Mouse (Mus musculus): ENCODE measurements around the gene Arsg.

Gene Arsg

DNA sequence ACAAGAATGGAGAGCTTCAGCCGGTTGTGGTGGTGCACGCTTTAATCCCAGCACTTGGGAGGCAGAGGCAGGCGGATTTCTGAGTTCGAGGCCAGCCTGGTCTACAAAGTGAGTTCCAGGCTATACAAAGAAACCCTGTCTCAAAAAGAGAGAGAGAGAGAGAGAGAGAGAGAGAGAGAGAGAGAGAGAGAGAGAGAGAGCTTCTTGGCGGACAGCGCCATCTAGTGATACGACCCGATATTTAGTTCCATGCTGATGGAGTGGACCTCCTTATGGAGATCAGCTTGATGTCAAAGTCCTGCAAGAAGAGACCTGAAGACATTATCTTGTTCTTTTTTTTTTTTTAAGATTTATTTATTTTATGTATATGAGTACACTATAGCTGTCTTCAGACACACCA lies 145.9 kb downstream of the Arsg start:
- DNase-seq (ENCODE audit: low spot score in 2 of 2), result peak; percentile 75 to 89

DNA sequence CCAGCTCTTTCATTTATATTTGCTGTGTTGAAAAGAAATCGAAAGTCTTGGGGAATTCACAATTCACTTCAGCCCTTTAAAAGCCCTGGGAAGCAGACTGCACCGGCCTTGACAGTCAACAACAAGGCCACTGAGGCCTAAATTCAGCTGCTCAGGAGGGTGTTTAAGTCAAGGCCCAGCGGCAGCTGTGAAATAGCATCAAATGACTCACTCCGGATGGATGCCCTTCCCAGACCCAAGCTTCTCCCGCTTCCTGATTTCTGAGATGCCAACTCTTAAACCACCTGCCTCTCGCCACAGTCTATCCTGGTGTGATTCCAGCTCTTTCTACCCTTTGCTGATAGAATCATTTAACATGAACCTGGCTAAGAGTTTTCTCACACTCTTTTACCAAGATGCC lies 147.2 kb downstream of the Arsg start:
- DNase-seq (ENCODE audit: low spot score in 2 of 2), result no peak

DNA sequence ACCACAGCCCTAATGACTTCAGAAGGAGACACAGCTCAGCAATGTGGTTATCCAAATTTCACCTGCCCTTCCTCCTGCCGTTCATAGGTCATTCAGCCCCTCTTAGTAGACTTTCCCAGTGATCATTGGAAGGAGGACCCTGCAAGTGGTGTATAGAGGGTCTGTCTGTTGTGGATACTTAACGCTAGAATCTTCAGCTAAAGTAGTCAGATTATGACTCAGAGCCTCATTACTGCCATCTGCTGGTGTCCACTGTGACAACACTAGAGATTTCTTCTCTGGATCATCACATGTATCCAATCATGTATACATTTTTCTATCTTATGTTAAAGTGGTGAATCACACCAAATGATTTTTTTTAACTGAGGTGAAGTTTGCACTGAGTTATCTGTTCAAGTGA lies 148.0 kb downstream of the Arsg start:
- DNase-seq (ENCODE audit: low spot score in 2 of 2), result peak; percentile 50 to 79

DNA sequence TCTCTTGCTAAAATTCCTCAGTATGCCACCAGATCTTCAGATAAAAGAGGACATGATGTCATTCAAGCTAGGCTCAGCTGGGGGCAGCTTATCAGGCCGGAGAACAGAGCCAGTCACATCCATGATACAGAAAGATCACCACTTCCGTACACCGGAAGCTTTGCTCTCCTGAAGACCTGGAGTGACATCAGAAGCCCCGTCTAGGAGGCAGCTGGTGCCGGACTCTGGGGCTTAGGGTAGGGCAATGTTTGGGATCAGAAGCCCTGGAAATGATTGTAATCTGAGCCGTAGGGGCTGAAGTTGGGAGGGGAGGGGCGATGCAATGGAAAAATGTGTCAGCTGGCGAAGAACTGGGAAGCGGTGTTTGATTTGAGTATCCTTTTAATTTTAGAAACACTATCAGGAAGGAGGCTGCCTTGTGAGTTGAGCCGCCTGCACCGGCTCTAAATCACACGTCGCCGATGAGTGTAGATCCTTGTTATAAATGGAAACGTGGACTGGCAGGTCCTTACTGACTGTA lies 149.4 kb downstream of the Arsg start:
- no peak for DNase-seq (ENCODE audit: low spot score in 2 of 2)

Measured in spleen, postnatal 4 days (tissue).